Mouse (Mus musculus) embryonic facial prominence, embryonic 13.5 days (tissue): Measurements from ENCODE around the gene Gm30083. TPM values are rescaled to one million over a fixed set of nuclear protein-coding genes. Genes with fewer than 3 reads are reported as not detected.

Experiments used
- ATAC-seq: fragments of 200-750 bp; cut with Nextera tagmentation; 2 replicates; pipeline ENCODE4 v1.8.0; 2017; ENCODE audit warnings: low read depth; ENCODE audit not compliant: insufficient number of reproducible peaks, insufficient read depth, low FRiP score, low TSS enrichment
- H3K27ac ChIP-seq: fragments of 300-500 bp; sonication (generic); 2 replicates; pipeline ENCODE4 v1.5.1; 2015; ENCODE audit warnings: moderate library complexity, mild to moderate bottlenecking, inconsistent platforms
- H3K27me3 ChIP-seq: fragments of 300-500 bp; sonication (generic); 2 replicates; pipeline ENCODE4 v1.6.1; 2015; ENCODE audit warnings: mild to moderate bottlenecking, inconsistent platforms
- H3K36me3 ChIP-seq: fragments of 300-500 bp; sonication (generic); 2 replicates; pipeline ENCODE4 v1.6.1; 2015; ENCODE audit warnings: mild to moderate bottlenecking, inconsistent platforms
- H3K4me1 ChIP-seq: fragments of 300-500 bp; sonication (generic); 2 replicates; pipeline ENCODE4 v1.6.1; 2015; ENCODE audit warnings: inconsistent platforms
- H3K4me2 ChIP-seq: fragments of 300-500 bp; sonication (generic); 2 replicates; pipeline ENCODE4 v1.6.1; 2015; ENCODE audit warnings: moderate library complexity, mild to moderate bottlenecking, inconsistent platforms
- H3K4me3 ChIP-seq: fragments of 300-500 bp; sonication (generic); 2 replicates; pipeline ENCODE4 v1.5.1; 2015; ENCODE audit warnings: mild to moderate bottlenecking, inconsistent platforms
- H3K9ac ChIP-seq: fragments of 300-500 bp; sonication (generic); 2 replicates; pipeline ENCODE4 v1.6.1; 2015; ENCODE audit warnings: mild to moderate bottlenecking, inconsistent platforms
- H3K9me3 ChIP-seq: fragments of 300-500 bp; sonication (generic); 2 replicates; pipeline ENCODE4 v1.6.1; 2016; ENCODE audit warnings: inconsistent platforms
- WGBS: fragments of 180-500 bp; shearing (Covaris S2); methylation state at CpG from one replicate; pipeline ENCODE4 v1.1.7; 2015; ENCODE audit warnings: mixed read lengths; 5-methylcytosine and 5-hydroxymethylcytosine counted together
- polyA plus RNA-seq: library from polyadenylated mRNA; unstranded; fragments of >200 nt; fragmentation: Nextera tagmentation; extraction: Ambion mirVana; gene quantifications from 2 replicates; pipeline ENCODE4 v1.2.1, GENCODE M21; 2015

Gene Gm30083
- not detected in 2 replicates for polyA plus RNA-seq

DNA sequence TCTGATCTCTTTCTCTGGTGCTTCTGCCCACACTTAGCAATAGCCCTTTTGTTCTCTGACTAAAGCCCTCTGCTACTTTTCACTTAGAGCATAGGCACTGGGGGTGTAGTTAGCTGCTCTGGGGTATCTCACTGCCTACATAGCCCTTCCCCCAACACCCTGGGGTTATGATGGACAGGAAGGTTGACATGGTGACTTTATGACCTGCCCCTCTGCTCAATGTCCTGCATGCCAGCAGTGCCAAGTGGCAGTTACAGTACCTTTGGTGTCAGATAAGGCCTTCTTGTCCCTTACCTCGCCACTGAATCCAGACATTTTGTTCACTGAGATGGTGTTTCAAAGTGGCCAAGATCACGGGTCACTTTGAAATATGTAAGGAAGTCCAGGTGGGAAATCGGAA is at the start of gene Gm30083:
Gm30083 (minus strand) TSS at position 120 of the 400 bp plus-strand sequence.
- H3K4me3 ChIP-seq: no peak within 1 kb of the TSS
- H3K9ac ChIP-seq: no peak within 1 kb of the TSS
- no peak within 1 kb of the TSS for H3K4me2 ChIP-seq
- ATAC-seq: no peak
- no peaks in the 10 kb centered on the region for H3K27me3 ChIP-seq
- no peak within 1 kb of the TSS for H3K27ac ChIP-seq
- WGBS: 86% methylated on average over 3 of the region's 3 CpGs
- H3K4me1 ChIP-seq: no peaks in the 10 kb centered on the region
- H3K36me3 ChIP-seq: no peaks in the 10 kb centered on the region
- no peaks in the 10 kb centered on the region for H3K9me3 ChIP-seq

DNA sequence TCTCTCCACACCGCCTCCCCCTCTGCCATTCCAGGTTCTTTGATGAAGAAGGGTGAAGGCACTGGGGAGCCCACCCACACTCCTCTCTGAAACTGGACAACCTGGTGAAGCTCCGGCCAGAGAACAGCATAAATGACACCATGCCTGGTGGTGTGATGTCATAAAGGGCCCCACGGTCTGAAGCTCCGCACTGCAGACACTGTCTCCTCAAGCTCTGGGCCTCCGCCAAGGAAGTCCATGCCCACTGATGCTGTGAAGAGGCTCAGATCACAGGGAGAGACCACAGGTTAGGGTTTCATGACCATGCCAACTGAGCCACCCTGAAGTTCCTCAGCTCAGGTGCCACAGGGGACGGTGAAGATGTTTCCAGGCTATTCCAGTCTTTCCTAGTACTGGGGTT is 37.5 kb upstream of the Gm30083 start, which contains the start of gene Antxrl:
Antxrl (plus strand) TSS at position 192 of the 400 bp plus-strand sequence.
- no peak within 1 kb of the TSS for H3K4me2 ChIP-seq
- no peak for ATAC-seq

DNA sequence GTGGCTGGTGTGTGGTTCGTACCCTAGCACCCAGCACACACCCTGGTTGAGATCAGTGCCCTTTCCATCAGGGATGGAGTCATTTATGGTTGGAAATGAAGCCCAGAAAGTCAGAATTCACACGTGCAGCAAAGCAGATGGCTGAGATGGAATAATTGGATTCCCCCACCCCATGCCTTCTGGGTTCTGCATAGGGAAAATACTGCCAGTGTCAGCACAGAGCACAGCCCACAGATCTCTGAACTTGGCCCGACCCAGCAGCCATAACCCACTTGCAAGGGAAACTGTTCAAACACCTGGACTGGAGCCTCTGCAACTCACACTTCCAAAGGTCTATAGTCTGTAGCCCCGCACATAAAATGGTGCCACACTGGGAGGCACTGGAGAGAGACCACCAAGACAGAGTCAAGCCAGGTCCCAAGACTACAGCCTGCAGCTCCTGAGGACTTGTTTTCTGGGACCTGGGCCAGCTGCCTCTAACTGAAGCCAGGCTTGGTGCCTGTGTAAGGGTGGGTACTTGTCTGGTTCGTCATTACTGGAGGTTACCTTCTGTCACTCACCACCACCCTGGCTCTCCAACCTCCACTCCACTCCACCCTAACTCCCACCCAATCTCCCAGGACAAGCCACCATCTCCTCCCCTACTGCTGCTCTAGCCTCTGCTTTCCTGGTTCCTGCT is 35.3 kb upstream of the Gm30083 start:
- ATAC-seq: 0 out of 2 replicates have a peak, but pooled peaks have one; percentile 6
- no peak overlapping the region for H3K4me3 ChIP-seq
- no peaks in the 10 kb centered on the region for H3K36me3 ChIP-seq
- H3K27me3 ChIP-seq: no peaks in the 10 kb centered on the region
- H3K4me2 ChIP-seq: no peak overlapping the region
- peaks cover 7% of the 10 kb centered on the region; the same call in 1 of the 2 replicates for H3K4me1 ChIP-seq
- WGBS: 61% methylated on average over 5 of the region's 5 CpGs
- H3K27ac ChIP-seq: no peak overlapping the region
- H3K9me3 ChIP-seq: no peaks in the 10 kb centered on the region
- H3K9ac ChIP-seq: no peak overlapping the region

More for the DNA sequence above, 37.5 kb upstream of the Gm30083 start, which contains the start of gene Antxrl:
- Histone ChIP-seq H3K9me3 (no peaks in the 10 kb centered on the region), H3K27ac (no peak within 1 kb of the TSS), H3K9ac (no peak within 1 kb of the TSS), H3K4me3 (no peak within 1 kb of the TSS), H3K4me1 (peaks cover 7% of the 10 kb centered on the region; the same call in 1 of the 2 replicates), H3K36me3 (no peaks in the 10 kb centered on the region), H3K27me3 (no peaks in the 10 kb centered on the region)
- 91% methylated on average over 6 of the region's 6 CpGs for WGBS

DNA sequence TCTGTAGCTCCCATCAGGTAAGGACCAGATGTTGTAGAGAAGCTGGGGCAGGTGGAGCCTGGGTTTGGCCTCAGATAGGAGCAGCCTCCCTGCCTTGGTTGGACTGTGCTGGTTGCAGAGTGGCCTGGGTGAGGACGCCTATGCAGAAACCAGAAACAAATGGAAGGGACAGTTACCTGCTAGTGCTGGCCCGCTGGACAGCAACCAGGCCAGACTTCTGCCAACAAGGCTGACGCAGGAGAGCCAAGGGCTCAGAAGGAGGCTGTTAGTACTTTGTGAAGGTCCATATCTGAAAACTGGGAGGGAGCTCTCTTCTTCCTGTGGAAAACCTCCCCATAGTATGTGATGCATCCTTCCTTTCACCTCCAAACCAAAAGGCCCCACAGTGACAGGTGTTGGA is 28.4 kb upstream of the Gm30083 start:
- Histone ChIP-seq H3K4me1 (no peaks in the 10 kb centered on the region), H3K4me2 (no peak overlapping the region), H3K36me3 (no peaks in the 10 kb centered on the region), H3K27ac (no peak overlapping the region), H3K4me3 (no peak overlapping the region), H3K9me3 (no peaks in the 10 kb centered on the region), H3K9ac (no peak overlapping the region), H3K27me3 (no peaks in the 10 kb centered on the region)
- WGBS: 60% methylated on average over 3 of the region's 3 CpGs
- no peak for ATAC-seq

DNA sequence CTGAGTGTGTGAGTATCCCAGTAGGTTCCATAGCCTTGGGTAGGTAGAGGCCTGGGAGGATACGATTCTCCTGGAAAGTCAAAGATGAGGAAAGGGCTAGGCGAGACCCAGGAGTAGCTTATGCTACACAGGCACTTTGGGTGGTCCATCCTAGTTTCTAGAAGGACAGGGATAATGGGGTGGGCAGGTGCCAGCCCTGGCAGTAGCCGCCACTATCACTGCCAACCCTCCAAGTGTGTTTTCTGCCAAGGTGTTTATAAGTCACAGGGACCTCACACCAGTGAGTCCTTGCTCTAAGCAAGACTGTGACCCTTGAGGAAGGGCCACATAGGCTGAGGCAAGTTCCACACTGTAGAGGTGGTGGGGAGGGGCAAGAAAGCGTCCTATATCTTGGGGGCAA is 26.3 kb upstream of the Gm30083 start:
- 78% methylated on average over 4 of the region's 4 CpGs for WGBS
- H3K4me1 ChIP-seq: no peaks in the 10 kb centered on the region
- no peaks in the 10 kb centered on the region for H3K9me3 ChIP-seq
- H3K36me3 ChIP-seq: no peaks in the 10 kb centered on the region
- no peak overlapping the region for H3K27ac ChIP-seq
- H3K4me3 ChIP-seq: no peak overlapping the region
- H3K9ac ChIP-seq: no peak overlapping the region
- no peak overlapping the region for H3K4me2 ChIP-seq
- ATAC-seq: no peak
- no peaks in the 10 kb centered on the region for H3K27me3 ChIP-seq

DNA sequence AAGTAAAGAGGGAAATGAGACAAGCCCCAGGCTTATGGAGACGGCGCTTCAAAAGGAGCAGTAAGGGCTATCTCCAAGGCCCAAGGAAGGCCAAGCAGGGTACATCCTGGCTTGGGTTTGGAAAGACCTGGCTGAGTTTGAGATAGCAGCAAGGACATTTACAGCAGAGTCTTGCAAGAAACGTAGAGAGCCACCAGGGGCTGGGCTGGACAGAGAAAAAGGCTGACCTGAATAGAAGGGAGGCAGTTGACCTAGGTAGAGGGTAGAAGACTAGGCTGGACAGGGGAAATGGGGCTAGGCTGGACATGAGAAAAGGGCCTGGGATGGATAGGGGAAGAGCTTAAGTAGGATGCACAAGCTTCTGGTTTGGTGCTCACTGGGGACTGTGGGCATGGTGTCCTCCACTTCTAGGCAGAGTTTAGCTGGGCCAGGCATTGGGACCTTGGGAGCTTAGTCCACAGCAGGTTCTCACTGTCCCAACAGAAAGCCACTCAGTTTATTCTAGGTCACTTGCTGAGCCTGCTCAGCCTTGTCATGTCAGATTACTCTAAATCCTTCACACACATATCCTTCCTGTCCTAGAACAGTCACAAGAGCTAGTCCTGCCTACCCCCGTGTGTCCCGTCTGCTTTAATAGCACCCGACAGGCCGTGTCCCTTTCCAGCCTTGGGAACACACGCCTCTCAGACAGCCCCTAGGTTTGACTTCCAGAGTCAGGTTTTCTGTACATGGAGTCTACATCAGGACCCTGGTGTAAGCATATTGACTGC is 19.0 kb upstream of the Gm30083 start:
- H3K4me2 ChIP-seq: no peak overlapping the region
- no peak overlapping the region for H3K9ac ChIP-seq
- WGBS: 85% methylated on average over 8 of the region's 8 CpGs
- H3K27ac ChIP-seq: no peak overlapping the region
- no peaks in the 10 kb centered on the region for H3K27me3 ChIP-seq
- H3K4me1 ChIP-seq: no peaks in the 10 kb centered on the region
- H3K36me3 ChIP-seq: no peaks in the 10 kb centered on the region
- no peaks in the 10 kb centered on the region for H3K9me3 ChIP-seq
- H3K4me3 ChIP-seq: no peak overlapping the region
- no peak for ATAC-seq

DNA sequence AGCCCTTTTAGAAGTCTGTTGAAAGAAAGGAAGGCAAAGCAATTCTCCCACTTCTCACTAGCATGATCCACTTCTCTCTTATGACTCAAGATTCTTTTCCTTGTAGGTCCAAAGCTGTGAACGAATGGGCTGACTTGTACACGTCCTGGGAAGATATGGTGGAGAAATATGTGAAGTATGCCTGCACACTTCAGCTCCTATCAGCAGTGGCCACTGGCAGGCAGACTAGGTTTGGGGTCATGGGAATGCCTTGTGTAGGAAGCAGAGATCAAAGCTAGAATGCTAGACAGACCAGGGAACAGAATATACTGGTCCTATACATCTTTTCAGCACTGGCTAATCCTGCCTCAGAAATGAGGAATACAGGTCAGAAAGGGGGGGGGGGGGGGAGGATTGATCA is 11.7 kb upstream of the Gm30083 start:
- Histone ChIP-seq H3K36me3 (no peaks in the 10 kb centered on the region), H3K4me1 (no peaks in the 10 kb centered on the region), H3K27ac (no peak overlapping the region), H3K4me3 (no peak overlapping the region), H3K9ac (no peak overlapping the region), H3K9me3 (0 out of 2 replicates have a peak, but pooled peaks cover 5% of the 10 kb centered on the region), H3K4me2 (no peak overlapping the region), H3K27me3 (no peaks in the 10 kb centered on the region)
- WGBS: 60% methylated on average over 2 of the region's 2 CpGs
- no peak for ATAC-seq

DNA sequence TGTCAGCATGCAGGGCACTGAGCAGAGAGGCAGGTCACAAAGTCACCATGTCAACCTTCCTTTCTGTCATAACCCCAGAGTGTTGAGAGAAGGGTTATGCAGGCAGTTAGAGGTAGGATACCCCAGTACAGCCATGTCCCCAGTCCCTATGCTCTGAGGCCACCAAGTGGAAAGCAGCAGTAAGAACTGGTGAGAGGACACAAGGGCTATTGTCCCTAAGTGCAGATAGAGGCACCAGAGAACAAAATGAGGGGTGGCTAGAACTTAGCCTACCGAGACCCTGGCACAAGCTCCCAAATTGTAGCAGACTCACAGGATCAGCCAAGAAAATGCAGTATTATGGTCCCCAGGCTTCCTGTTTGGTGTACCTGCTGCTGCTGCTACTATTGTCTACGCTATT is 2.0 kb upstream of the Gm30083 start:
- ATAC-seq: no peak
- Histone ChIP-seq H3K9me3 (no peaks in the 10 kb centered on the region), H3K9ac (no peak overlapping the region), H3K4me1 (no peaks in the 10 kb centered on the region), H3K4me2 (no peak overlapping the region), H3K4me3 (no peak overlapping the region), H3K27me3 (no peaks in the 10 kb centered on the region), H3K27ac (no peak overlapping the region), H3K36me3 (no peaks in the 10 kb centered on the region)
- WGBS: 84% methylated on average over 2 of the region's 2 CpGs

DNA sequence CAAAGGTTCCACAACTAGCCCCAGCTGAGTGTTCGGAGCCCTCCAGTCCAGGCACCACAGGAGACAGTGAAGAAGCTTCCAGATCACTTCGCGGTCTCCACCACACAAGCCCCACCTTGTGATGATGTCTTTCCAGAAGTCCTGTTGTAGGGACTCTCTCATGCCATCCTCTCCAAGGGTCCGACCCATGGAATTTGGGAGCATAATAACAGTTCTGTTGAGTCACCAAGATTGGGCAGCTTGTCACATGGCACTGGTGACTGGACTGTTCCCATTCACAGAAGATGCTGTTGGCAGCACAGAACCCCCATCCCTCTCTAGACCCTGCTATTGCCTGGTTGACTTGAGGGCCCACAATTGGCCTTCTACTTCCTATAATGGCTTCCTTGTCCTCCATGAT is 1.4 kb upstream of the Gm30083 start, which contains the start of gene Gm5460:
Gm5460 (plus strand) TSS at position 378 of the 400 bp plus-strand sequence.
- Histone ChIP-seq H3K27me3 (no peaks in the 10 kb centered on the region), H3K9ac (no peak within 1 kb of the TSS), H3K36me3 (no peaks in the 10 kb centered on the region), H3K4me2 (no peak within 1 kb of the TSS), H3K9me3 (no peaks in the 10 kb centered on the region), H3K4me3 (no peak within 1 kb of the TSS), H3K27ac (no peak within 1 kb of the TSS), H3K4me1 (no peaks in the 10 kb centered on the region)
- ATAC-seq: no peak
- WGBS: 92% methylated on average over 4 of the region's 4 CpGs

DNA sequence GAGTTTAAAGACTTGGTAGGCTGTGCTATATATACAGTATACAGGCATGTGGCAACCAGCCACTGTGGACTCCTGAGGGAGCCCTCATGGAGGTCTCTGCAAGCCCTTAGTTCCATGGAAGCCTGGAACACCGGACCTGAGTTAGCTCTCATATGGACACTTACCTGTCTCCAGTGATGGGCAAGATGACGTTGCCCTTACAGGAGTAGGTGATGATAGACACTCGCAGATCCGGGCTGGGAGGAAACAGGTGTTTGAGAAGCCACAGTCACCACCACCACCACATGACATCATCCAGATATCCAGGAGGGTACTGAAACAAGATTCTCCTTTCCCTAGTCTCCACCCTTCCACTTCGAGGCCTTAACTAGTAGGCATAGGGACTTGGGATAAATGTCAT is 12.6 kb downstream of the Gm30083 start:
- Histone ChIP-seq H3K9ac (no peak overlapping the region), H3K4me1 (no peaks in the 10 kb centered on the region), H3K4me2 (no peak overlapping the region), H3K9me3 (no peaks in the 10 kb centered on the region), H3K27ac (no peak overlapping the region), H3K4me3 (no peak overlapping the region), H3K36me3 (no peaks in the 10 kb centered on the region), H3K27me3 (no peaks in the 10 kb centered on the region)
- WGBS: 88% methylated on average over 5 of the region's 5 CpGs
- ATAC-seq: no peak

DNA sequence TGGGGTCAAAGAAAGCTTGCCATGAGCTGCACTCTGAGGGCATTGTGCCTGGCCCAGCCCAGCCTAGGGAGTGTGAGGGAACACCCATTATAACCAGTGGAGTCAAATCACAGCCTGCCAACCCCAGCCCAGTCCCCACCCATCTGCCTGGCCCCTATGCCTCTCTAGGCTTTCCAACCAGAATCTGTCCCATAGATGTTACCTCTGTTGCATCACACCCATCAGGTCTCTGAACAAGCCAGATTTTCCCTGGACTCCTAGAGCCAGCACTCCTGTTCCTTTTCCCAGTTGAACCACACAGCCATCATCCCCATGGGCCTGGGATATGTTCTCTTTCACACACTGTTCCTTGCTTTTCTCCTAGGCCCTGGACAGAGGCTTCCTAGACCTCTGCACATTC is 13.5 kb downstream of the Gm30083 start:
- no peaks in the 10 kb centered on the region for H3K9me3 ChIP-seq
- no peak overlapping the region for H3K27ac ChIP-seq
- ATAC-seq: no peak
- H3K4me2 ChIP-seq: no peak overlapping the region
- no peaks in the 10 kb centered on the region for H3K36me3 ChIP-seq
- no peak overlapping the region for H3K4me3 ChIP-seq
- H3K27me3 ChIP-seq: no peaks in the 10 kb centered on the region
- H3K4me1 ChIP-seq: no peaks in the 10 kb centered on the region
- H3K9ac ChIP-seq: no peak overlapping the region

DNA sequence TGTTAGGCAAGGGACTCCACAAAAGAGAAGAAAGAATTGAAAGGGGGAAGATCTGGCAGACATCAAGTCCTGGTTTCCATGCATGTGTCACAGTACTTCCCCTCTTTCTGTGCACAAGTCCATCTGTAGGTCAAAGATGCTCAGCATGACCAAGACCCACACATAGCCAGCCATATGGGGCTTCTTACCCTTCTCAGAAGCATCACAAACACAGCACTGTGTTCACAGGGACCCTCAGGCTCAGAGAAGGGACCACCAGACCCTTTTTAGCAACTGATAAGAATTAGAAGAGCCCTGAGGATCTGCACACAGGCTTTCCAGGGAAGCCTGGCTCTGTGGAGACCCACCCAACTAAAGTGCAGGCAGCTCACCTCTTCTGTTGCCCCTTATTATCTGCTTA is 14.9 kb downstream of the Gm30083 start:
- Histone ChIP-seq H3K4me2 (no peak overlapping the region), H3K4me3 (no peak overlapping the region), H3K27me3 (no peaks in the 10 kb centered on the region), H3K9me3 (no peaks in the 10 kb centered on the region), H3K27ac (no peak overlapping the region), H3K9ac (no peak overlapping the region), H3K36me3 (no peaks in the 10 kb centered on the region), H3K4me1 (no peaks in the 10 kb centered on the region)
- ATAC-seq: no peak
